Mouse (Mus musculus) CH12.LX (cell line): ENCODE results near the gene Robo1. TPM values are rescaled to one million over a fixed set of nuclear protein-coding genes. Genes with fewer than 3 reads are reported as not detected.

Source experiments
- DNase-seq: peaks from one replicate; pipeline ENCODE4 v3.0.0-alpha.2; 2013; ENCODE audit errors: extremely low read depth
- H3K27ac ChIP-seq: 2 replicates; pipeline ENCODE4 v1.5.1; 2012; ENCODE audit warnings: low read depth, mild to moderate bottlenecking, control low read depth, moderate library complexity; ENCODE audit not compliant: insufficient read depth
- H3K27me3 ChIP-seq: replicated peaks from 2 replicates; pipeline ENCODE3; 2012; ENCODE audit warnings: inconsistent platforms
- H3K36me3 ChIP-seq, 2 experiments: replicated peaks in 1 of 2; 2 replicates each; pipeline versions ENCODE3 to v1.6.1; 2012; ENCODE audit warnings: inconsistent platforms in 1 of 2, low read length in 1 of 2, mild to moderate bottlenecking in 1 of 2, mixed read lengths in 1 of 2, moderate library complexity in 1 of 2; ENCODE audit not compliant: control insufficient read depth in 1 of 2, insufficient read depth in 1 of 2
- H3K4me1 ChIP-seq, 2 experiments: 2 replicates each; pipeline ENCODE4 v1.6.1; 2012; ENCODE audit warnings: inconsistent platforms in 1 of 2, moderate library complexity in 1 of 2; ENCODE audit not compliant: insufficient read depth in 2 of 2, control insufficient read depth in 1 of 2
- H3K4me2 ChIP-seq: 2 replicates; pipeline ENCODE4 v1.6.1; 2012; ENCODE audit warnings: low read depth, mild to moderate bottlenecking, control low read depth; ENCODE audit not compliant: poor library complexity, insufficient read depth, severe bottlenecking
- H3K4me3 ChIP-seq, 3 experiments: fragments of 150-350 bp in 1 of 3; sonication (generic) in 1 of 3; replicated peaks in 1 of 3; 2 replicates each; pipeline versions ENCODE3 to v1.5.1; 2011 to 2012; ENCODE audit warnings: low read depth in 2 of 3, low read length in 2 of 3, mild to moderate bottlenecking in 2 of 3, moderate library complexity in 2 of 3, control low read depth in 1 of 3, improper control_type of control experiment in 1 of 3, inconsistent platforms in 1 of 3, mixed read lengths in 1 of 3; ENCODE audit not compliant: poor library complexity in 1 of 3
- H3K79me2 ChIP-seq: replicated peaks from 2 replicates; pipeline ENCODE4 v1.6.1; 2012; ENCODE audit warnings: mild to moderate bottlenecking, moderate library complexity; ENCODE audit not compliant: control insufficient read depth, poor library complexity, insufficient read depth, severe bottlenecking; ENCODE audit errors: extremely low read depth
- H3K9ac ChIP-seq: 2 replicates; pipeline ENCODE4 v1.6.1; 2012; ENCODE audit warnings: low read depth, mild to moderate bottlenecking, control low read depth, moderate library complexity; ENCODE audit not compliant: insufficient read depth
- H3K9me3 ChIP-seq: replicated peaks from 2 replicates; pipeline ENCODE3; 2012; ENCODE audit warnings: low read length, inconsistent platforms, mixed read lengths
- CHD1 ChIP-seq: IDR thresholded peaks from 2 replicates; pipeline ENCODE4 v1.6.1; 2012; ENCODE audit warnings: low read depth, low read length, improper control_type of control experiment, inconsistent platforms
- CHD2 ChIP-seq: IDR thresholded peaks from 2 replicates; pipeline ENCODE4 v1.6.1; 2011; ENCODE audit warnings: low read length, improper control_type of control experiment
- CTCF ChIP-seq, 2 experiments: IDR thresholded peaks in 1 of 2; conservative IDR thresholded peaks in 1 of 2; 2 replicates each; pipeline ENCODE4 v1.5.1; 2011 to 2012; ENCODE audit warnings: low read depth in 2 of 2, low read length in 2 of 2, improper control_type of control experiment in 1 of 2, inconsistent platforms in 1 of 2, mild to moderate bottlenecking in 1 of 2, moderate library complexity in 1 of 2
- E2F4 ChIP-seq: IDR thresholded peaks from 2 replicates; pipeline ENCODE4 v1.6.1; 2011; ENCODE audit warnings: low read depth, low read length, improper control_type of control experiment; ENCODE audit not compliant: insufficient replicate concordance
- ELF1 ChIP-seq: IDR thresholded peaks from 2 replicates; pipeline ENCODE4 v1.6.1; 2014; ENCODE audit warnings: low read depth, mild to moderate bottlenecking, inconsistent platforms, low read length, improper control_type of control experiment
- EP300 ChIP-seq: IDR thresholded peaks from 2 replicates; pipeline ENCODE4 v1.6.1; 2011; ENCODE audit warnings: low read length, improper control_type of control experiment
- ETS1 ChIP-seq: conservative IDR thresholded peaks from 2 replicates; pipeline ENCODE4 v1.6.1; 2012; ENCODE audit warnings: low read depth, mild to moderate bottlenecking, inconsistent platforms, low read length, improper control_type of control experiment, moderate library complexity
- JUND ChIP-seq: conservative IDR thresholded peaks from 2 replicates; pipeline ENCODE4 v1.6.1; 2011; ENCODE audit warnings: low read depth, low read length, improper control_type of control experiment
- KAT2A ChIP-seq: IDR thresholded peaks from 2 replicates; pipeline ENCODE4 v1.6.1; 2012; ENCODE audit warnings: low read length, improper control_type of control experiment, inconsistent platforms; ENCODE audit not compliant: insufficient replicate concordance
- MAFK ChIP-seq: IDR thresholded peaks from 2 replicates; pipeline ENCODE4 v1.6.1; 2011; ENCODE audit warnings: low read length, improper control_type of control experiment; ENCODE audit not compliant: insufficient replicate concordance
- MAZ ChIP-seq: IDR thresholded peaks from 2 replicates; pipeline ENCODE4 v1.6.1; 2012; ENCODE audit warnings: low read depth, mild to moderate bottlenecking, inconsistent platforms, low read length, improper control_type of control experiment, moderate library complexity
- MXI1 ChIP-seq: IDR thresholded peaks from 2 replicates; pipeline ENCODE4 v1.6.1; 2011; ENCODE audit warnings: mild to moderate bottlenecking, low read depth, low read length, improper control_type of control experiment
- MYC ChIP-seq: IDR thresholded peaks from 2 replicates; pipeline ENCODE4 v1.6.1; 2011; ENCODE audit warnings: low read depth, mild to moderate bottlenecking, improper control_type of control experiment, low read length
- NELFE ChIP-seq: IDR thresholded peaks from 2 replicates; pipeline ENCODE4 v1.6.1; 2011; ENCODE audit warnings: low read depth, low read length, improper control_type of control experiment
- POLR2A ChIP-seq: IDR thresholded peaks from 2 replicates; pipeline ENCODE4 v1.6.1; 2011; ENCODE audit warnings: low read depth, mild to moderate bottlenecking, improper control_type of control experiment, low read length
- POLR2AphosphoS2 ChIP-seq: IDR thresholded peaks from 2 replicates; pipeline ENCODE4 v1.6.1; 2011; ENCODE audit warnings: low read depth, low read length, improper control_type of control experiment
- RCOR1 ChIP-seq: conservative IDR thresholded peaks from 2 replicates; pipeline ENCODE4 v1.6.1; 2012; ENCODE audit warnings: low read depth, mild to moderate bottlenecking, inconsistent platforms, low read length, improper control_type of control experiment
- SIN3A ChIP-seq: IDR thresholded peaks from 2 replicates; pipeline ENCODE4 v1.6.1; 2012; ENCODE audit warnings: low read length, improper control_type of control experiment, inconsistent platforms
- SMC3 ChIP-seq: IDR thresholded peaks from 2 replicates; pipeline ENCODE4 v1.6.1; 2011; ENCODE audit warnings: low read depth, low read length, improper control_type of control experiment
- TBP ChIP-seq: conservative IDR thresholded peaks from 2 replicates; pipeline ENCODE4 v1.6.1; 2011; ENCODE audit warnings: low read depth, low read length, improper control_type of control experiment
- TCF12 ChIP-seq: IDR thresholded peaks from 2 replicates; pipeline ENCODE4 v1.6.1; 2014; ENCODE audit warnings: low read depth, mild to moderate bottlenecking, inconsistent platforms, low read length, improper control_type of control experiment
- UBTF ChIP-seq: IDR thresholded peaks from 2 replicates; pipeline ENCODE4 v1.6.1; 2012; ENCODE audit warnings: low read depth, mild to moderate bottlenecking, inconsistent platforms, low read length, improper control_type of control experiment, moderate library complexity
- USF2 ChIP-seq: conservative IDR thresholded peaks from 2 replicates; pipeline ENCODE4 v1.6.1; 2011; ENCODE audit warnings: low read depth, low read length, improper control_type of control experiment
- ZC3H11A ChIP-seq: IDR thresholded peaks from 2 replicates; pipeline ENCODE4 v1.6.1; 2012; ENCODE audit warnings: low read depth, mild to moderate bottlenecking, inconsistent platforms, low read length, improper control_type of control experiment
- ZKSCAN1 ChIP-seq: IDR thresholded peaks from 2 replicates; pipeline ENCODE4 v1.6.1; 2012; ENCODE audit warnings: low read depth, inconsistent platforms, low read length, improper control_type of control experiment, borderline replicate concordance
- ZMIZ1 ChIP-seq: IDR thresholded peaks from 2 replicates; pipeline ENCODE4 v1.6.1; 2012; ENCODE audit warnings: low read depth, mild to moderate bottlenecking, inconsistent platforms, low read length, improper control_type of control experiment
- ZNF384 ChIP-seq: IDR thresholded peaks from 2 replicates; pipeline ENCODE4 v1.6.1; 2012; ENCODE audit warnings: low read depth, low read length, improper control_type of control experiment, inconsistent platforms
- dilution Hi-C: fragments of 300-500 bp; cut with MboI; formaldehyde crosslinking; loops from 2 replicates; pipeline ENCODE4 v1.14.3; 2020; ENCODE audit warnings: low sequenced_read_pairs; ENCODE audit not compliant: extremely low pct_unique_long_range_greater_than_20kb, extremely low pct_ligation_motif_present
- in situ Hi-C: fragments of 300-500 bp; cut with MboI; formaldehyde crosslinking; loops from 3 replicates; pipeline ENCODE4 v1.14.3; 2019; ENCODE audit warnings: low sequenced_read_pairs, low pct_ligation_motif_present, low pct_unique_long_range_greater_than_20kb, mixed read lengths
- polyA plus RNA-seq: library from polyadenylated mRNA; unstranded; fragments of >175 nt; gene quantifications from 2 replicates; pipeline ENCODE4 v1.2.1, GENCODE M21; 2012; ENCODE audit warnings: low read depth; ENCODE audit not compliant: insufficient read length
- total RNA-seq, 2 experiments: library from RNA; depleted of rRNA; stranded (reverse); fragments of 300-350 nt in 1 of 2; fragments of >200 nt in 1 of 2; gene quantifications; 2 replicates each; pipeline ENCODE4 v1.2.3; 2012 to 2014

Robo1 gene
- total and polyA plus RNA-seq, 3 experiments = not detected

DNA sequence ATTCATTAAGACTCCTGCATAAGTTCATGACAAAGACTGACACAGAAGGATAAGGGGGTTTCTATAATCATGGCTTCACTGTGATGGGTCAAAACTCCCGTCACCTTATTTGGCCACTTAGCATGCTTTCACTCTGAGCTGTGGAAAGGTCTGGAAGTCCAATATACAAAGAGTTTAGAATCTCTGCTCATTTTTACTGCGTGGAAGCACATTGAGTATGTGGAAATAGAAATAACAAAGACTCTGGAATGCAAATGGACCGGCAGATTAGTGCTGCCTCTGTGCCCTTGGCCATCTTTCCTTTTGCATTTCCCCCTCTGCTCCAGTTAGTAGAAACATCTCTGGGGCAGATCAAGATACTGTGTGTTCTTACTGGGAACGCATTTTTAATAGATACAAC lies 697.7 kb downstream of the Robo1 start:
- no peak for DNase-seq
- Histone ChIP-seq H3K27ac (no peak overlapping the region), H3K36me3 (no peaks in the 10 kb centered on the region), H3K9me3 (peaks cover 59% of the 10 kb centered on the region), H3K4me3 (no peak overlapping the region), H3K4me1 (no peaks in the 10 kb centered on the region), H3K4me2 (no peak overlapping the region), H3K79me2 (no peaks in the 10 kb centered on the region), H3K9ac (no peak overlapping the region), H3K27me3 (no peaks in the 10 kb centered on the region)
- in situ Hi-C loops (no loop called here), dilution Hi-C loops (no loop called here)
- TF ChIP-seq TCF12 (no peak), ZKSCAN1 (no peak), ETS1 (no peak), ZC3H11A (no peak), MYC (no peak), USF2 (no peak), KAT2A (no peak), ELF1 (no peak), CHD1 (no peak)

DNA sequence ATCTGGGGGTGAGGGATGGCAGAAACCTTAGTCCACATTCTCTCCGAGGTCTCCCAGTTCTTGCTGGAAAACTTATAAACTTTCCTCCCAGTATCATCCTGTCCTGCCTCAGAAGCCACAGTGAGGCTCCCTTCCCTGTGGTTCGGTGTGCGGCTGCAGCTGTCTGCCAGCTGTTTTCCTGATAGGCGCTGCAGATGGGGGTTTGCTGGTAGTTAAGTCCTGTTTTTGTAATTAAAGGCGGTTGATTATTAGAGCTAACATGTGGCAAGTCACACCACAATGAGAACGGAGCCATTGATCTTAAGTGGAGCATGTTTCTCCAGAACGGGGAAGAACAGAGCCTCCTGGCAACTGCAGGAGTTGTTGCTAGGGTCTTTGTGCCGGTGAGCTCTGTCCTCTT lies 699.3 kb downstream of the Robo1 start:
- TF ChIP-seq EP300 (no peak), CTCF (conservative IDR thresholded peaks at IDR 0.05 in 1 of 2, IDR thresholded peaks at IDR 0.05 in 1 of 2; ENCODE audit: low read depth in 2 of 2, low read length in 2 of 2) (no peak), ZKSCAN1 (no peak), SIN3A (no peak), ZC3H11A (no peak), RCOR1 (no peak), TBP (no peak)
- no peaks in the 10 kb centered on the region for H3K4me1 ChIP-seq
- DNase-seq = no peak
- dilution Hi-C loops = no loop called here
- no peak overlapping the region for H3K9ac ChIP-seq
- peaks cover 66% of the 10 kb centered on the region for H3K9me3 ChIP-seq
- H3K4me2 ChIP-seq = no peak overlapping the region
- no peaks in the 10 kb centered on the region for H3K79me2 ChIP-seq
- in situ Hi-C loops = no loop called here
- no peaks in the 10 kb centered on the region for H3K36me3 ChIP-seq
- H3K4me3 ChIP-seq = no peak overlapping the region
- H3K27me3 ChIP-seq = no peaks in the 10 kb centered on the region
- no peak overlapping the region for H3K27ac ChIP-seq

GRCm38 (mm10) chr16:73011313-73011712 lies 703.2 kb downstream of the Robo1 start:
- Histone ChIP-seq H3K27ac (no peak overlapping the region), H3K9me3 (peaks cover 69% of the 10 kb centered on the region), H3K4me1 (no peaks in the 10 kb centered on the region), H3K4me3 (no peak overlapping the region), H3K79me2 (no peaks in the 10 kb centered on the region), H3K4me2 (no peak overlapping the region), H3K36me3 (no peaks in the 10 kb centered on the region), H3K27me3 (no peaks in the 10 kb centered on the region), H3K9ac (no peak overlapping the region)
- DNase-seq = no peak
- TF ChIP-seq ZKSCAN1 = no peak
- TF ChIP-seq NELFE = no peak
- no peak for TF ChIP-seq MAZ
- TF ChIP-seq RCOR1 = no peak
- TF ChIP-seq MXI1 = no peak
- TF ChIP-seq CHD2 = no peak
- no peak for TF ChIP-seq POLR2AphosphoS2
- TF ChIP-seq JUND = no peak
- TF ChIP-seq MAFK = no peak
- no peak for TF ChIP-seq E2F4
- no peak for TF ChIP-seq CHD1
- TF ChIP-seq CTCF (conservative IDR thresholded peaks at IDR 0.05 in 1 of 2, IDR thresholded peaks at IDR 0.05 in 1 of 2; ENCODE audit: low read depth in 2 of 2, low read length in 2 of 2) = no peak
- TF ChIP-seq POLR2A = no peak
- TF ChIP-seq KAT2A = no peak
- TF ChIP-seq SMC3 = no peak
- TF ChIP-seq ZNF384 = no peak
- TF ChIP-seq ZMIZ1 = no peak
- TF ChIP-seq USF2 = no peak
- TF ChIP-seq UBTF = no peak
- in situ Hi-C loops (no loop called here), dilution Hi-C loops (no loop called here)
